Mouse (Mus musculus): ENCODE data around the gene Ube2d3. TPM values are rescaled to one million over a fixed set of nuclear protein-coding genes. Genes with fewer than 3 reads are reported as not detected.

The Ube2d3 gene
- 287 and 312 TPM in 2 replicates for polyA plus RNA-seq (2012; rRNA removed)

GRCm38 (mm10) chr3:135437758-135438495 lies at the start of gene Ube2d3:
Gene Ube2d3, plus strand, starts transcription at chr3:135438149.
- peak; percentile 99 for DNase-seq
- under 1% methylated on average over 56 of the region's 56 CpGs for WGBS

GRCm38 (mm10) chr3:135393186-135393585 lies 44.8 kb upstream of the Ube2d3 start:
- WGBS: 50% methylated on average over 6 of the region's 6 CpGs
- Histone ChIP-seq H3K4me1 (ENCODE audit: control insufficient read depth, insufficient read depth, low read length) (no peaks in the 10 kb centered on the region), H3K4me3 (replicated peaks; ENCODE audit: extremely low read depth, low read depth, low read length) (no peak overlapping the region)
- no peak for DNase-seq
- TF ChIP-seq CTCF (IDR thresholded peaks at IDR 0.05; ENCODE audit: insufficient read depth, low read length) (no peak), POLR2A (IDR thresholded peaks at IDR 0.05; ENCODE audit: borderline replicate concordance, extremely low read depth, low read depth, low read length) (no peak)

More at GRCm38 (mm10) chr3:135437758-135438495, at the start of gene Ube2d3:
- Histone ChIP-seq H3K4me3 (replicated peaks; ENCODE audit: extremely low read depth, low read depth, low read length) (peak within 1 kb of the TSS; percentile 98), H3K4me1 (ENCODE audit: control insufficient read depth, insufficient read depth, low read length) (peaks cover 3% of the 10 kb centered on the region; the same call in 1 of the 2 replicates)
- TF ChIP-seq CTCF (IDR thresholded peaks at IDR 0.05; ENCODE audit: insufficient read depth, low read length) (no peak), POLR2A (IDR thresholded peaks at IDR 0.05; ENCODE audit: borderline replicate concordance, extremely low read depth, low read depth, low read length) (peak; percentile 58; the same call in 1 of the 2 replicates)

- no peak for TF ChIP-seq CTCF (IDR thresholded peaks at IDR 0.05; ENCODE audit: insufficient read depth, low read length)
- TF ChIP-seq POLR2A (IDR thresholded peaks at IDR 0.05; ENCODE audit: borderline replicate concordance, extremely low read depth, low read depth, low read length): no peak
- 69% methylated on average over 5 of the region's 5 CpGs for WGBS
Observed at GRCm38 (mm10) chr3:135395085-135395484, 42.9 kb upstream of the Ube2d3 start.

GRCm38 (mm10) chr3:135396081-135396480 lies 41.9 kb upstream of the Ube2d3 start:
- no peak overlapping the region for H3K4me3 ChIP-seq (replicated peaks; ENCODE audit: extremely low read depth, low read depth, low read length)
- WGBS: 39% methylated on average over 6 of the region's 6 CpGs
- TF ChIP-seq CTCF (IDR thresholded peaks at IDR 0.05; ENCODE audit: insufficient read depth, low read length) (no peak), POLR2A (IDR thresholded peaks at IDR 0.05; ENCODE audit: borderline replicate concordance, extremely low read depth, low read depth, low read length) (no peak)
- no peaks in the 10 kb centered on the region for H3K4me1 ChIP-seq (ENCODE audit: control insufficient read depth, insufficient read depth, low read length)
- no peak for DNase-seq

More at GRCm38 (mm10) chr3:135395085-135395484, 42.9 kb upstream of the Ube2d3 start:
- no peak for DNase-seq
- Histone ChIP-seq H3K4me1 (ENCODE audit: control insufficient read depth, insufficient read depth, low read length) (no peaks in the 10 kb centered on the region), H3K4me3 (replicated peaks; ENCODE audit: extremely low read depth, low read depth, low read length) (no peak overlapping the region)

GRCm38 (mm10) chr3:135397112-135397511 lies 40.8 kb upstream of the Ube2d3 start:
- H3K4me3 ChIP-seq (replicated peaks; ENCODE audit: extremely low read depth, low read depth, low read length): no peak overlapping the region

GRCm38 (mm10) chr3:135402201-135402658 lies 35.7 kb upstream of the Ube2d3 start:
- TF ChIP-seq POLR2A (IDR thresholded peaks at IDR 0.05; ENCODE audit: borderline replicate concordance, extremely low read depth, low read depth, low read length) (no peak), CTCF (IDR thresholded peaks at IDR 0.05; ENCODE audit: insufficient read depth, low read length) (peak; percentile 88)
- H3K4me1 ChIP-seq (ENCODE audit: control insufficient read depth, insufficient read depth, low read length): peaks cover 1% of the 10 kb centered on the region; the same call in 1 of the 2 replicates
- peak; percentile 85 for DNase-seq
- WGBS: 2% methylated on average over 10 of the region's 10 CpGs
- H3K4me3 ChIP-seq (replicated peaks; ENCODE audit: extremely low read depth, low read depth, low read length): no peak overlapping the region

More at GRCm38 (mm10) chr3:135397112-135397511, 40.8 kb upstream of the Ube2d3 start:
- TF ChIP-seq POLR2A (IDR thresholded peaks at IDR 0.05; ENCODE audit: borderline replicate concordance, extremely low read depth, low read depth, low read length) (no peak), CTCF (IDR thresholded peaks at IDR 0.05; ENCODE audit: insufficient read depth, low read length) (no peak)
- no peaks in the 10 kb centered on the region for H3K4me1 ChIP-seq (ENCODE audit: control insufficient read depth, insufficient read depth, low read length)
- DNase-seq: no peak

GRCm38 (mm10) chr3:135403211-135403610 lies 34.7 kb upstream of the Ube2d3 start:
- 80% methylated on average over 9 of the region's 9 CpGs for WGBS
- DNase-seq: no peak
- Histone ChIP-seq H3K4me3 (replicated peaks; ENCODE audit: extremely low read depth, low read depth, low read length) (no peak overlapping the region), H3K4me1 (ENCODE audit: control insufficient read depth, insufficient read depth, low read length) (peaks cover 3% of the 10 kb centered on the region; the same call in 1 of the 2 replicates)
- TF ChIP-seq CTCF (IDR thresholded peaks at IDR 0.05; ENCODE audit: insufficient read depth, low read length) (no peak), POLR2A (IDR thresholded peaks at IDR 0.05; ENCODE audit: borderline replicate concordance, extremely low read depth, low read depth, low read length) (no peak)

- no peak for DNase-seq
- 62% methylated on average over 5 of the region's 5 CpGs for WGBS
- no peak overlapping the region for H3K4me3 ChIP-seq (replicated peaks; ENCODE audit: extremely low read depth, low read depth, low read length)
- peaks cover 3% of the 10 kb centered on the region; the same call in 1 of the 2 replicates for H3K4me1 ChIP-seq (ENCODE audit: control insufficient read depth, insufficient read depth, low read length)
- TF ChIP-seq POLR2A (IDR thresholded peaks at IDR 0.05; ENCODE audit: borderline replicate concordance, extremely low read depth, low read depth, low read length) (no peak), CTCF (IDR thresholded peaks at IDR 0.05; ENCODE audit: insufficient read depth, low read length) (no peak)
Observed at GRCm38 (mm10) chr3:135403856-135404255, 34.1 kb upstream of the Ube2d3 start.

GRCm38 (mm10) chr3:135404599-135404998 lies 33.4 kb upstream of the Ube2d3 start:
- no peak for DNase-seq
- 63% methylated on average over 4 of the region's 4 CpGs for WGBS
- Histone ChIP-seq H3K4me1 (ENCODE audit: control insufficient read depth, insufficient read depth, low read length) (peaks cover 3% of the 10 kb centered on the region; the same call in 1 of the 2 replicates), H3K4me3 (replicated peaks; ENCODE audit: extremely low read depth, low read depth, low read length) (no peak overlapping the region)
- TF ChIP-seq CTCF (IDR thresholded peaks at IDR 0.05; ENCODE audit: insufficient read depth, low read length): no peak
- TF ChIP-seq POLR2A (IDR thresholded peaks at IDR 0.05; ENCODE audit: borderline replicate concordance, extremely low read depth, low read depth, low read length): no peak

All from lung, adult 2 months (tissue).